Mouse (Mus musculus) liver, embryonic 14.5 days (tissue): ENCODE results near the gene Cbl. TPM values are rescaled to one million over a fixed set of nuclear protein-coding genes. Genes with fewer than 3 reads are reported as not detected.

Source experiments
- ATAC-seq: fragments of 200-750 bp; cut with Nextera tagmentation; 2 replicates; pipeline ENCODE4 v1.8.0; 2017; ENCODE audit warnings: moderate number of reproducible peaks, mild to moderate bottlenecking, moderate library complexity; ENCODE audit not compliant: insufficient read depth
- DNase-seq, 3 experiments: peaks; one replicate each; pipeline ENCODE4 v3.0.0-alpha.2; 2012 to 2013; ENCODE audit warnings: low read depth in 3 of 3, low spot score in 3 of 3
- H3K27ac ChIP-seq: fragments of 300-500 bp; sonication (generic); 2 replicates; pipeline ENCODE4 v1.5.1; 2014; ENCODE audit warnings: moderate library complexity, mild to moderate bottlenecking, control low read depth, inconsistent platforms
- H3K27me3 ChIP-seq: fragments of 300-500 bp; sonication (generic); 2 replicates; pipeline ENCODE4 v1.6.1; 2014; ENCODE audit warnings: mild to moderate bottlenecking, low read length, moderate library complexity; ENCODE audit not compliant: control insufficient read depth, insufficient read depth
- H3K36me3 ChIP-seq: fragments of 300-500 bp; sonication (generic); replicated peaks from 2 replicates; pipeline ENCODE4 v1.6.1; 2014; ENCODE audit warnings: low read depth; ENCODE audit not compliant: control insufficient read depth, insufficient read depth
- H3K4me1 ChIP-seq, 2 experiments: fragments of 200-500 bp in 1 of 2; fragments of 300-500 bp in 1 of 2; sonication (generic) in 1 of 2; replicated peaks; 2 replicates each; pipeline ENCODE4 v1.6.1; 2012 to 2014; ENCODE audit warnings: antibody characterized with exemption in 1 of 2, inconsistent platforms in 1 of 2, low read length in 1 of 2; ENCODE audit not compliant: control insufficient read depth in 2 of 2, insufficient read depth in 2 of 2
- H3K4me2 ChIP-seq: fragments of 300-500 bp; sonication (generic); 2 replicates; pipeline ENCODE4 v1.6.1; 2014; ENCODE audit warnings: low read depth, mild to moderate bottlenecking, control low read depth, moderate library complexity
- H3K4me3 ChIP-seq, 2 experiments: fragments of 200-500 bp in 1 of 2; fragments of 300-500 bp in 1 of 2; sonication (generic) in 1 of 2; 2 replicates each; pipeline ENCODE4 v1.5.1; 2012 to 2014; ENCODE audit warnings: low read depth in 2 of 2, low read length in 2 of 2, mild to moderate bottlenecking in 2 of 2, control low read depth in 1 of 2, inconsistent platforms in 1 of 2, moderate library complexity in 1 of 2; ENCODE audit not compliant: insufficient read depth in 1 of 2
- H3K9ac ChIP-seq: fragments of 300-500 bp; sonication (generic); replicated peaks from 2 replicates; pipeline ENCODE4 v1.6.1; 2014; ENCODE audit warnings: mild to moderate bottlenecking, control low read depth, moderate library complexity
- H3K9me3 ChIP-seq: fragments of 300-500 bp; sonication (generic); 2 replicates; pipeline ENCODE4 v1.6.1; 2016; ENCODE audit warnings: low read length, mixed read lengths; ENCODE audit not compliant: control insufficient read depth
- CTCF ChIP-seq: IDR thresholded peaks from 2 replicates; pipeline ENCODE4 v1.5.1; 2016; ENCODE audit warnings: antibody characterized with exemption, low read depth, control low read depth
- EP300 ChIP-seq: IDR thresholded peaks from 2 replicates; pipeline ENCODE4 v1.6.1; 2016; ENCODE audit warnings: antibody characterized with exemption, low read depth
- WGBS: fragments of 180-500 bp; shearing (Covaris S2); extraction: QIAGEN DNeasy Blood & Tissue Kit; methylation state at CpG from one replicate; pipeline ENCODE4 v1.1.7; 2014; ENCODE audit not compliant: insufficient replicate concordance; 5-methylcytosine and 5-hydroxymethylcytosine counted together
- polyA plus RNA-seq, 2 experiments: library from polyadenylated mRNA; depleted of rRNA in 1 of 2; stranded (reverse) in 1 of 2; unstranded in 1 of 2; fragments of >200 nt; fragmentation: Nextera tagmentation in 1 of 2; extraction: Ambion mirVana in 1 of 2; gene quantifications; 2 replicates each; pipeline versions ENCODE4 v1.2.1 to v1.2.3; 2012 to 2014

Gene Cbl
- polyA plus RNA-seq, 2 experiments: 3.7 to 3.9 TPM

GRCm38 (mm10) chr9:44192794-44193193 lies 41.1 kb downstream of the Cbl start:
- H3K27me3 ChIP-seq: no peaks in the 10 kb centered on the region
- 87% methylated on average over 5 of the region's 5 CpGs for WGBS
- H3K4me1 ChIP-seq: peaks cover 5 to 7% of the 10 kb centered on the region in 2 experiments; a peak in 3 of 4 replicates
- ATAC-seq: no peak
- H3K36me3 ChIP-seq: no peaks in the 10 kb centered on the region
- no peak for DNase-seq
- H3K9me3 ChIP-seq: no peaks in the 10 kb centered on the region
- H3K9ac ChIP-seq: no peak overlapping the region
- H3K4me3 ChIP-seq: no peak overlapping the region
- no peak for TF ChIP-seq CTCF
- TF ChIP-seq EP300: no peak
- H3K27ac ChIP-seq: no peak overlapping the region
- no peak overlapping the region for H3K4me2 ChIP-seq

- 59% methylated on average over 3 of the region's 3 CpGs for WGBS
- Histone ChIP-seq H3K4me2 (no peak overlapping the region), H3K27me3 (no peaks in the 10 kb centered on the region), H3K36me3 (no peaks in the 10 kb centered on the region), H3K9me3 (no peaks in the 10 kb centered on the region), H3K4me1 (peaks cover 5 to 7% of the 10 kb centered on the region in 2 experiments; a peak in 3 of 4 replicates), H3K27ac (no peak overlapping the region), H3K4me3 (no peak overlapping the region), H3K9ac (no peak overlapping the region)
- ATAC-seq: no peak
- no peak for TF ChIP-seq EP300
- TF ChIP-seq CTCF: no peak
- no peak for DNase-seq
Measured at GRCm38 (mm10) chr9:44192312-44192711, 41.5 kb downstream of the Cbl start.

GRCm38 (mm10) chr9:44191166-44191565 lies 42.7 kb downstream of the Cbl start:
- H3K27ac ChIP-seq: no peak overlapping the region
- DNase-seq (no peak), ATAC-seq (no peak)
- no peaks in the 10 kb centered on the region for H3K27me3 ChIP-seq
- TF ChIP-seq CTCF: no peak
- no peak for TF ChIP-seq EP300
- no peak overlapping the region for H3K4me3 ChIP-seq
- 68% methylated on average over 3 of the region's 3 CpGs for WGBS
- no peak overlapping the region for H3K9ac ChIP-seq
- H3K4me1 ChIP-seq: peaks cover 5 to 7% of the 10 kb centered on the region in 2 experiments; a peak in 3 of 4 replicates
- no peaks in the 10 kb centered on the region for H3K9me3 ChIP-seq
- no peaks in the 10 kb centered on the region for H3K36me3 ChIP-seq
- H3K4me2 ChIP-seq: no peak overlapping the region

- WGBS: 74% methylated on average over 12 of the region's 12 CpGs
Measured at GRCm38 (mm10) chr9:44188223-44188622, 45.6 kb downstream of the Cbl start.

GRCm38 (mm10) chr9:44182260-44182659 lies 51.6 kb downstream of the Cbl start:
- TF ChIP-seq CTCF (peak; percentile 63), EP300 (no peak)
- no peaks in the 10 kb centered on the region for H3K9me3 ChIP-seq
- no peak for ATAC-seq
- no peaks in the 10 kb centered on the region for H3K36me3 ChIP-seq
- no peaks in the 10 kb centered on the region for H3K27me3 ChIP-seq
- DNase-seq: peak in 1 of 3 experiments; percentile 23
- H3K27ac ChIP-seq: no peak overlapping the region
- 76% methylated on average over 3 of the region's 3 CpGs for WGBS
- H3K9ac ChIP-seq: no peak overlapping the region
- H3K4me3 ChIP-seq: no peak overlapping the region
- H3K4me1 ChIP-seq: peaks cover 4% of the 10 kb centered on the region in 2 experiments
- H3K4me2 ChIP-seq: no peak overlapping the region

More at GRCm38 (mm10) chr9:44188223-44188622, 45.6 kb downstream of the Cbl start:
- H3K27ac ChIP-seq: no peak overlapping the region
- H3K27me3 ChIP-seq: no peaks in the 10 kb centered on the region
- no peaks in the 10 kb centered on the region for H3K9me3 ChIP-seq
- no peak overlapping the region for H3K9ac ChIP-seq
- H3K4me1 ChIP-seq: no peaks in the 10 kb centered on the region
- DNase-seq (no peak), ATAC-seq (no peak)
- no peak overlapping the region for H3K4me3 ChIP-seq
- H3K4me2 ChIP-seq: no peak overlapping the region
- no peak for TF ChIP-seq EP300
- H3K36me3 ChIP-seq: no peaks in the 10 kb centered on the region
